Mouse (Mus musculus) liver, embryonic 11.5 days (tissue): ENCODE measurements around the gene Mypop. TPM values are rescaled to one million over a fixed set of nuclear protein-coding genes. Genes with fewer than 3 reads are reported as not detected.

Experiments used
- ATAC-seq: fragments of 200-750 bp; cut with Nextera tagmentation; replicated peaks from 2 replicates; pipeline ENCODE4 v1.8.0; 2017; ENCODE audit warnings: moderate number of reproducible peaks, mild to moderate bottlenecking, moderate TSS enrichment, moderate library complexity; ENCODE audit not compliant: low FRiP score
- DNase-seq: peaks from one replicate; pipeline ENCODE4 v3.0.0-alpha.2; 2017; ENCODE audit warnings: low spot score
- H3K27ac ChIP-seq: fragments of 300-500 bp; sonication (generic); 2 replicates; pipeline ENCODE4 v1.5.1; 2014; ENCODE audit warnings: mild to moderate bottlenecking, low read depth, low read length, control low read depth
- H3K27me3 ChIP-seq: fragments of 300-500 bp; sonication (generic); replicated peaks from 2 replicates; pipeline ENCODE4 v1.6.1; 2014; ENCODE audit warnings: low read length, mixed read lengths; ENCODE audit not compliant: control insufficient read depth, insufficient read depth
- H3K36me3 ChIP-seq: fragments of 300-500 bp; sonication (generic); 2 replicates; pipeline ENCODE4 v1.6.1; 2014; ENCODE audit warnings: mild to moderate bottlenecking, low read length, moderate library complexity, mixed read lengths; ENCODE audit not compliant: control insufficient read depth, insufficient read depth
- H3K4me1 ChIP-seq: fragments of 300-500 bp; sonication (generic); replicated peaks from 2 replicates; pipeline ENCODE4 v1.6.1; 2014; ENCODE audit warnings: low read length, mixed read lengths; ENCODE audit not compliant: control insufficient read depth, insufficient read depth
- H3K4me2 ChIP-seq: fragments of 300-500 bp; sonication (generic); 2 replicates; pipeline ENCODE4 v1.6.1; 2014; ENCODE audit warnings: mild to moderate bottlenecking, control low read depth, moderate library complexity
- H3K4me3 ChIP-seq: fragments of 300-500 bp; sonication (generic); 2 replicates; pipeline ENCODE4 v1.5.1; 2014; ENCODE audit warnings: low read depth, low read length, control low read depth
- H3K9ac ChIP-seq: fragments of 300-500 bp; sonication (generic); 2 replicates; pipeline ENCODE4 v1.6.1; 2014; ENCODE audit warnings: low read depth, low read length, control low read depth
- H3K9me3 ChIP-seq: fragments of 300-500 bp; sonication (generic); 2 replicates; pipeline ENCODE4 v1.6.1; 2016; ENCODE audit warnings: low read length, inconsistent platforms, mixed read lengths; ENCODE audit not compliant: control insufficient read depth
- WGBS: fragments of 180-500 bp; shearing (Covaris S2); extraction: QIAGEN DNeasy Blood & Tissue Kit; methylation state at CpG from one replicate; pipeline ENCODE4 v1.1.7; 2014; 5-methylcytosine and 5-hydroxymethylcytosine counted together
- polyA plus RNA-seq: library from polyadenylated mRNA; unstranded; fragments of >200 nt; fragmentation: Nextera tagmentation; extraction: Ambion mirVana; gene quantifications from 2 replicates; pipeline ENCODE4 v1.2.1, GENCODE M21; 2014

Mypop gene
- polyA plus RNA-seq, 1 experiment from 2014 or later: 1.5 TPM

DNA sequence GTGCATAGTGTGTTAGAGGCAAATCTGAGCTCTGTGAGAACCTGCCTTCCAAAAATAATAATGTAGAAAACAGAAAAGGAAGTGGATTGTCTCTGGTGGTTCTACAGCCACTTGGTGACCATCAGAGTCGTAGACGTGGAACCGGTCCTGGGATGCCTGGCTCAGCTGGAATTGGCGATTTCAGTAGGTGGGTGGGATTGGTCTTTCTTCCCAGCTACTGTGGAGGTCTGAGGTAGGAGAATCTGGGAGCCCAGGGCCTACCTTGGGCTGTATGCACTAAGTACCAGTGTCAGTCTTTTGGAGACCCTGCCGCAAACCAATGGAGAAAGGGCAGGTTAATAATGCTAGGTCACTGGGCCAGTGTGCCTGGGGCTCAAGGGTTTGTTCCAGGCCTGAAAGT lies 2.0 kb downstream of the Mypop start:
- ATAC-seq (no peak), DNase-seq (no peak)
- no peak overlapping the region for H3K9ac ChIP-seq
- 91% methylated on average over 5 of the region's 5 CpGs for WGBS
- peaks cover 7% of the 10 kb centered on the region; the same call in 1 of the 2 replicates for H3K36me3 ChIP-seq
- no peak overlapping the region for H3K27ac ChIP-seq
- H3K4me3 ChIP-seq: no peak overlapping the region
- H3K9me3 ChIP-seq: no peaks in the 10 kb centered on the region
- H3K27me3 ChIP-seq: peaks cover 52% of the 10 kb centered on the region
- no peak overlapping the region; the same call in 1 of the 2 replicates for H3K4me2 ChIP-seq
- H3K4me1 ChIP-seq: peaks cover 12% of the 10 kb centered on the region

- DNase-seq: no peak
- Histone ChIP-seq H3K4me1 (peaks cover 18% of the 10 kb centered on the region), H3K4me3 (no peak overlapping the region), H3K36me3 (peaks cover 7% of the 10 kb centered on the region; the same call in 1 of the 2 replicates), H3K27ac (no peak overlapping the region), H3K9ac (no peak overlapping the region), H3K27me3 (peaks cover 4% of the 10 kb centered on the region), H3K4me2 (no peak overlapping the region), H3K9me3 (no peaks in the 10 kb centered on the region)
- ATAC-seq: no peak
- 60% methylated on average over 9 of the region's 9 CpGs for WGBS
Observed at GRCm38 (mm10) chr7:18998835-18999234, 7.8 kb downstream of the Mypop start.

- H3K9me3 ChIP-seq: no peaks in the 10 kb centered on the region
- H3K4me3 ChIP-seq: peak overlapping the region; percentile 61
Observed at GRCm38 (mm10) chr7:19000421-19000820, 9.4 kb downstream of the Mypop start.

DNA sequence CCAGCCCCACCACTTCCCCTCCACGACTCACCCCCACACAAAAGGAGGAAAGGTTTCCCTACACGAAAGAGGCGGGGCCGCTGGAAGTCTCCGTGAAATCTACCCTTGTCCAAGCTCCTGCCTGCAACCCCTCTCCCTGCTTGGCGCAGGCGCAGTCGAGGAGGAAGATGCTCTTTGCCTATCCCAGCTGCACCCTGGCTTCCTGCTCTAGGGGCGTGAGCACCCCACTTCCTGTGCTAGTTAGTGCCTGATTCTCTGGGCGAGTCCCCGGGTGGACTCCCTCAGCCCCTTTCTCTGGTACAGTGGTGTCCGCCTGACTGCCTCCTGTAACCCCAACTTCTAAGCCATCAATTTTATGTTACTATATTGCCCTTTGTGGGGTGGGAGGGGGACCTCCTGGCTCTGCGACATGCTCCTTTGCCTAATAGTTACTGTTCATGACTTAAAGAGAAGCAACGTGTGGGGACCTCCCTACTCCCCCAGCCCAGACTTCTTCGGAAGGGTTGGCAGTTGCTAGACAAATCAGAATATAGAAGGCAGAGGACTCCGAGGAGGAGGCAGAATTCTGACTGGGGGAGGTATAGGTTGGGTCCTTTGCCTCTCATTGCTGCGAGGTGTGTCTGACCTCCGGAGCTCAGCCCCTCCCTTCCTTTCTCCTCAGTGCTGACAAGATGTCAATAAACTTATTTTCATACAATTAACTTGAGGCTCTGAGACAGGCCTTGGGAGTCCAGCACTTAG lies 10.2 kb downstream of the Mypop start:
- Histone ChIP-seq H3K4me3 (peak overlapping the region; percentile 61), H3K36me3 (peaks cover 14% of the 10 kb centered on the region; the same call in 1 of the 2 replicates), H3K9ac (peak overlapping the region; percentile 68), H3K27me3 (no peaks in the 10 kb centered on the region), H3K4me2 (peak overlapping the region; percentile 99), H3K9me3 (no peaks in the 10 kb centered on the region), H3K4me1 (peaks cover 37% of the 10 kb centered on the region), H3K27ac (peak overlapping the region; percentile 61)
- peak; percentile 27; the same call in 1 of the 2 replicates for ATAC-seq
- no peak for DNase-seq
- 24% methylated on average over 18 of the region's 18 CpGs for WGBS

More at GRCm38 (mm10) chr7:19000421-19000820, 9.4 kb downstream of the Mypop start:
- WGBS: 33% methylated on average over 10 of the region's 10 CpGs
- Histone ChIP-seq H3K27me3 (no peaks in the 10 kb centered on the region), H3K27ac (peak overlapping the region; percentile 39), H3K4me1 (peaks cover 29% of the 10 kb centered on the region), H3K9ac (peak overlapping the region; percentile 68), H3K36me3 (peaks cover 7% of the 10 kb centered on the region; the same call in 1 of the 2 replicates), H3K4me2 (peak overlapping the region; percentile 99)
- ATAC-seq (no peak), DNase-seq (no peak)

- peaks cover 12% of the 10 kb centered on the region for H3K36me3 ChIP-seq
Observed at GRCm38 (mm10) chr7:19001807-19002085, 10.7 kb downstream of the Mypop start.

DNA sequence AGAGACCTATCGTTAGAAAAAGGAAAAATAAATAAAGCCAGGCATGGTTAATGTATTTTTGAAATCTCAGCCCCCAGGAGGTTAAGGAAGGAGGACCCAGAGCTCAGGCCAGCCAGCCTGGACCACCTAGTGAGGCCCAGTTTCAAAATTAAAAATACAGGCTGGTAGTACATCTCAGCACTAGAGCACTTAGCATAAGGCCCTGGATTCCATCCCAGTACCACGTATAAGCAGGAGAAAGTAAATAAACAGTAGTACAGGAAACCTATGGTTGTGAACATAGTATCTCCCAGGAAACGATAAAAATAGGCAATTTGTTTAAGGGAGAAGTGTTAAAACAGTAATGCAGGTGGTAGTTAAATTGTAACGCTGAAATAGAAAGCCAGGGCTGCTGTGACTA lies 11.1 kb downstream of the Mypop start:
- Histone ChIP-seq H3K27ac (peak overlapping the region; percentile 61), H3K36me3 (peaks cover 15% of the 10 kb centered on the region), H3K9ac (peak overlapping the region; percentile 56), H3K4me2 (peak overlapping the region; percentile 99), H3K9me3 (no peaks in the 10 kb centered on the region), H3K27me3 (no peaks in the 10 kb centered on the region), H3K4me1 (peaks cover 43% of the 10 kb centered on the region), H3K4me3 (peak overlapping the region; percentile 42)
- WGBS: 29% methylated on average over 4 of the region's 4 CpGs
- ATAC-seq (no peak), DNase-seq (no peak)

More at GRCm38 (mm10) chr7:19001807-19002085, 10.7 kb downstream of the Mypop start:
- H3K4me2 ChIP-seq: peak overlapping the region; percentile 99
- peak overlapping the region; percentile 61 for H3K27ac ChIP-seq
- peaks cover 39% of the 10 kb centered on the region for H3K4me1 ChIP-seq
- 77% methylated on average over 3 of the region's 3 CpGs for WGBS
- DNase-seq (no peak), ATAC-seq (no peak)
- no peaks in the 10 kb centered on the region for H3K27me3 ChIP-seq
- peak overlapping the region; percentile 61 for H3K4me3 ChIP-seq
- no peaks in the 10 kb centered on the region for H3K9me3 ChIP-seq
- peak overlapping the region; percentile 68; the same call in 1 of the 2 replicates for H3K9ac ChIP-seq

DNA sequence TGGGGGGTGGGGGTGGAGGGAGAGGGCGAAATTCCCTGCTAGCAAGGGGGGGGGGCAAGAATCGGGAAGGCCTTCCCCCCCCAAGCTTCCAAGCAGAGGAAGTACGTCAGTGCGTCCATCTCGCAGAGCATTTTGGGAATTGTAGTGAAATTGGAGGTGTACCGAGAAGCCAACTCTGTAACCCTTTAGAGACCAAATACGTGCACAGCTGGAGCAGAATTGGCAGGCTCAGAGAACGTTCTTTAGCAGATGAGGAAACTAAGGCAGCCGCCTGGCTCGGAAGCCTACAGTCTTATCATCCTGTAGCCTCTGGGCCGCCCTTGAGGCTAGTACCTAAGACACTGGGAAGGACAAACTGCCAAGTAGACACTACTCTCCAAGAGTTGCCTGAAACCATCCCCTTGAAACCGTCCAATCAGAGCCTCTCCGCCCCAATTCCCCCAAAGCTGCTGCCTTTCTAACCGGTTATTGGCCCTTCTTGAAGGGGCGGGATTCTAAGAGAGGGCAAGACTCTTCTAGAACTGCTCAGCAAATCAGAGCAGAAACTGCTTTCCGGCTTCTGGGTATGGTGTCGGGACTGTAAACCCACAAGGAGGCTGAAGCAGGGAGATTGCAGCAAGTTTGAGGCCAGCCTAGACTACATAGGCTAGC lies 11.9 kb downstream of the Mypop start:
- WGBS: under 1% methylated on average over 17 of the region's 17 CpGs
- Histone ChIP-seq H3K27ac (peak overlapping the region; percentile 86), H3K4me3 (peak overlapping the region; percentile 42), H3K9me3 (no peaks in the 10 kb centered on the region), H3K27me3 (no peaks in the 10 kb centered on the region), H3K36me3 (peaks cover 11% of the 10 kb centered on the region), H3K4me2 (peak overlapping the region; percentile 99), H3K4me1 (peaks cover 45% of the 10 kb centered on the region), H3K9ac (peak overlapping the region; percentile 56)
- ATAC-seq (peak; percentile 64), DNase-seq (peak; percentile 82)

DNA sequence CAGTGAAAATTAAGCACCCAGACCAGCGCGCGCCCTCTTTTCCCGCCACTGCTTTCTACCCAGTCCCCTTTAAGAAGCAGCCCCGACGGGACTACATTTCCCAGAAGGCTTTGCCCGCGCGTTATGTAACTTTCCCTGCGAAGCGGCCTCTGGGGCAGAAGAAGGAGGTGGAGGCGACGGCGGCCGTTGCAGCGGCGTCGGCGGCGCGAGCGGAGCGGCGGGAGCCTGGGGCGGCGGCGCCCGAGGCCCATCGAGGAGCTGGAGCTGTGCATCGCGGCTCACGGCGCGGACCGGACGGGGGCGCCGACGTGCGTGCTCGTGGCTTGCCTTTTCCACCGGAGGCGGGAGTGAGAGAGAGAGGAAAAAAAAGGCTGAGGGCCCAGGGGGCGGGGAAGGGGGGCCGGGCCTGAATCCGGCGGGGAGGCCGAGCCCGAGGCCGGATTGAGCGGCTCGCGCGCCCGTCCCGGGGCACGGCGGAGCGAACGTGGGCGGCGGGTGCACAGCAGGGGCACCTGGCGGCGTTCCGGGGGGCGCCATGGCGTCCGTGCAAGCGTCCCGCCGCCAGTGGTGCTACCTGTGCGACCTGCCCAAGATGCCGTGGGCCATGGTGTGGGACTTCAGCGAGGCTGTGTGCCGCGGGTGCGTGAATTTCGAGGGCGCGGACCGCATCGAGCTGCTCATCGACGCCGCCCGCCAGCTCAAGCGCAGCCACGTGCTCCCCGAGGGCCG lies 13.0 kb downstream of the Mypop start, which contains the start of gene Irf2bp1:
Irf2bp1 (plus strand) TSS at position 143 of the 729 bp plus-strand sequence.
- under 1% methylated on average over 84 of the region's 90 CpGs for WGBS

More for the DNA sequence above, 13.0 kb downstream of the Mypop start, which contains the start of gene Irf2bp1:
- ATAC-seq: peak; percentile 69
- Histone ChIP-seq H3K9ac (peak within 1 kb of the TSS; percentile 88), H3K4me3 (peak within 1 kb of the TSS; percentile 90), H3K9me3 (no peaks in the 10 kb centered on the region), H3K27ac (peak within 1 kb of the TSS; percentile 95), H3K4me2 (peak within 1 kb of the TSS; percentile 99), H3K27me3 (no peaks in the 10 kb centered on the region), H3K36me3 (peaks cover 11% of the 10 kb centered on the region), H3K4me1 (peaks cover 45% of the 10 kb centered on the region)
- DNase-seq: peak; percentile 91
